Mouse (Mus musculus) limb, embryonic 14.5 days (tissue): ENCODE results near the gene Shld2. TPM values are rescaled to one million over a fixed set of nuclear protein-coding genes. Genes with fewer than 3 reads are reported as not detected.

Experiments
- ATAC-seq: fragments of 200-750 bp; cut with Nextera tagmentation; 2 replicates; pipeline ENCODE4 v1.8.0; 2017; ENCODE audit warnings: low read depth, moderate number of reproducible peaks, moderate TSS enrichment; ENCODE audit not compliant: low FRiP score
- DNase-seq: peaks from one replicate; pipeline ENCODE4 v3.0.0-alpha.2; 2015; ENCODE audit warnings: low spot score
- H3K27ac ChIP-seq: fragments of 300-500 bp; sonication (generic); replicated peaks from 2 replicates; pipeline ENCODE4 v1.5.1; 2014; ENCODE audit warnings: low read depth, mild to moderate bottlenecking, low read length, moderate library complexity, mixed read lengths
- H3K27me3 ChIP-seq: fragments of 300-500 bp; sonication (generic); 2 replicates; pipeline ENCODE4 v1.6.1; 2014; ENCODE audit warnings: low read length, mixed read lengths; ENCODE audit not compliant: control insufficient read depth, insufficient read depth
- H3K36me3 ChIP-seq: fragments of 300-500 bp; sonication (generic); 2 replicates; pipeline ENCODE4 v1.6.1; 2014; ENCODE audit warnings: mild to moderate bottlenecking, low read length, moderate library complexity, mixed read lengths; ENCODE audit not compliant: control insufficient read depth, insufficient read depth
- H3K4me1 ChIP-seq: fragments of 300-500 bp; sonication (generic); 2 replicates; pipeline ENCODE4 v1.6.1; 2014; ENCODE audit warnings: antibody characterized with exemption, low read length, mixed read lengths; ENCODE audit not compliant: control insufficient read depth, insufficient read depth
- H3K4me2 ChIP-seq: fragments of 300-500 bp; sonication (generic); replicated peaks from 2 replicates; pipeline ENCODE4 v1.6.1; 2014; ENCODE audit warnings: low read depth, mild to moderate bottlenecking, low read length, moderate library complexity; ENCODE audit not compliant: severe bottlenecking
- H3K4me3 ChIP-seq: fragments of 300-500 bp; sonication (generic); replicated peaks from 2 replicates; pipeline ENCODE4 v1.5.1; 2014; ENCODE audit warnings: low read length
- H3K9ac ChIP-seq: fragments of 300-500 bp; sonication (generic); 2 replicates; pipeline ENCODE4 v1.6.1; 2014; ENCODE audit warnings: mild to moderate bottlenecking, low read depth, low read length, moderate library complexity; ENCODE audit not compliant: severe bottlenecking
- H3K9me3 ChIP-seq: fragments of 300-500 bp; sonication (generic); 2 replicates; pipeline ENCODE4 v1.6.1; 2016; ENCODE audit warnings: low read length; ENCODE audit not compliant: control insufficient read depth
- POLR2A ChIP-seq: fragments of 200-500 bp; IDR thresholded peaks from 2 replicates; pipeline ENCODE4 v1.8.0; 2012; ENCODE audit warnings: inconsistent platforms, mild to moderate bottlenecking, moderate library complexity, borderline replicate concordance; ENCODE audit not compliant: insufficient read depth, insufficient read length; ENCODE audit errors: extremely low read depth
- WGBS: fragments of 180-500 bp; shearing (Covaris S2); extraction: QIAGEN DNeasy Blood & Tissue Kit; methylation state at CpG from one replicate; pipeline ENCODE4 v1.1.7; 2014; 5-methylcytosine and 5-hydroxymethylcytosine counted together
- polyA plus RNA-seq, 2 experiments: library from polyadenylated mRNA; depleted of rRNA in 1 of 2; stranded (reverse) in 1 of 2; unstranded in 1 of 2; fragments of >200 nt; fragmentation: Nextera tagmentation in 1 of 2; extraction: Ambion mirVana in 1 of 2; gene quantifications; 2 replicates each; pipeline versions ENCODE4 v1.2.1 to v1.2.3; 2012 to 2014

Shld2 gene
- polyA plus RNA-seq, 2 experiments, result 6.7 to 11.7 TPM

DNA sequence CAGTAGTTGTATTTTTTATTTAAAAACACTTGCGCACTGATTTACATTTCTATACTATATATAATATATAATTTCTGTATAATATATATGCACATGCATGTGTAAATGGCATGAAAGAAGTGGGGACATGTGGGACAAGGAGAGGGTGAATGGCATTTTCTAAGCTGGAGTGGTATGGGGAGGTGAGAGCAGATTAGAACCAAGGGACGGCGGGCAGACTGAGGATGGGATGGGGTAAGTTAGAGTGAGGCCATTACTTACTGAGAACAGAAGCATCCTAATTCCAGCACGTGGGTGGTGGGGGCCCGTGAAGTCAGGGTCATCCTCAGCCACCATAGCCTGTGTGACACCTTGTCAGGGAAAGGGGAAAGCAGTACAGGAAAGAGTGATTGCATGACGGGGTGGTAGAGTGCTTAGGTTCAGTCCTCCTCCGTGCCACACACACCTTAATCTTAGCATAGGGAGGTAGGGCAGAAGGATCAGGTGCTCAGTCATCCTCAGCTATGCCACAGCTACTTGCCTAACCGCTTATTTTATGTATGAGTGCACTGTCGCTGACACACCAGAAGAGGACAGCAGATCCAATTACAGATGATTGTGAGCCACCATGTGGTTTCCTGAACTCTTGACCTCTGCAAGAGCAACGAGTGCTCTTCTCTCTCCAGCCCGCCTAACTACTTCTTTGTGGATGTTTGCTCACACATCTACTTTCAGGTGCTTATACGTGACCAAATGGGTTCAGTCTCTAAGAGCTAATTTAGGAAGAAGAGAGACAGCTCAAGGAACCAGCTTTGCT is 35.7 kb upstream of the Shld2 start:
- DNase-seq (no peak), ATAC-seq (no peak)
- 53% methylated on average over 12 of the region's 12 CpGs for WGBS
- Histone ChIP-seq H3K9ac (no peak overlapping the region), H3K9me3 (no peaks in the 10 kb centered on the region), H3K4me3 (no peak overlapping the region), H3K4me1 (no peaks in the 10 kb centered on the region), H3K36me3 (peaks cover 26% of the 10 kb centered on the region), H3K27ac (no peak overlapping the region), H3K4me2 (no peak overlapping the region), H3K27me3 (no peaks in the 10 kb centered on the region)
- no peak for TF ChIP-seq POLR2A

DNA sequence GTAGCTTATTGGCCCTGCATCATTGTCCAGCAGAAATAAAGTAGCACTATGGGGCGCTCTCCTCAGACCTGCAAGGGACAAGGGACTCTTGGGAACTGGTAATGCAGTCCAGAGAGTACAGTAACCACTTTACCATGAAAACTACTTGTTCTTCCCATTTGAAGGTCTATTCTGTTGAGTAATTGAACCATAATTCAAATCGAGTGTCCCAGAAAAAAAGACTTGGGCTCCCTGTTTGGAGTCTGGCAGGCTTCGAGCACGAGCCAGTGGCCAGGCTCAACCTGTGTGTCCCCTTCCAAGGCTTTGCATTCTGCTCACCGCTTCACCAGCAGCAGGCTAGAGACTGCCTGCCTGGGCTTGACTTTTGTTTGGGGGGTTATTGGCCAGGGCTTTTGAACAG is 34.1 kb upstream of the Shld2 start:
- Histone ChIP-seq H3K9me3 (no peaks in the 10 kb centered on the region), H3K27me3 (no peaks in the 10 kb centered on the region), H3K27ac (no peak overlapping the region), H3K36me3 (peaks cover 37% of the 10 kb centered on the region), H3K4me3 (no peak overlapping the region), H3K4me2 (no peak overlapping the region), H3K9ac (no peak overlapping the region), H3K4me1 (no peaks in the 10 kb centered on the region)
- 89% methylated on average over 5 of the region's 5 CpGs for WGBS
- no peak for TF ChIP-seq POLR2A
- no peak for DNase-seq
- no peak for ATAC-seq

DNA sequence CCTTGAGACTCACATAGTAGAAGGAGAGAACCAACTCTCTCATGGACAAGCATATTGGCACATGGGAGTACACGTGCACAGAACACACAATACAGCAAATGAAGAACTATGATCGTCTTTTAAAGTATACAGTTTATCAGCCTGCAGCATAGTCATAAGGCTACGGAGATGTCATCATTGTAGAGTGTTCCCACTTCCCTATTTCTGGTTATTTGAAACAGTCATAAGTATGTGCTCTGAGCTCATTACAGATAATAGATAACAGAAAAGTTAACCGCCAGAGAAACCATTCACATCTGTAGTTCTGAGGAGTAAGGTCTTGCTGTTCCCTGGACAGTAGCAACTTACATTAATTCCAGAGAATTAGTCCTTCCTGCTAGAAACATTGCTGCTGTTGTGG is 32.8 kb upstream of the Shld2 start:
- ATAC-seq (no peak), DNase-seq (no peak)
- peaks cover 45% of the 10 kb centered on the region for H3K36me3 ChIP-seq
- H3K4me3 ChIP-seq, result no peak overlapping the region
- no peak overlapping the region for H3K9ac ChIP-seq
- no peaks in the 10 kb centered on the region for H3K4me1 ChIP-seq
- H3K27ac ChIP-seq, result no peak overlapping the region
- WGBS, result 92% methylated on average over 4 of the region's 4 CpGs
- H3K27me3 ChIP-seq, result no peaks in the 10 kb centered on the region
- no peak for TF ChIP-seq POLR2A
- no peaks in the 10 kb centered on the region for H3K9me3 ChIP-seq
- no peak overlapping the region for H3K4me2 ChIP-seq

DNA sequence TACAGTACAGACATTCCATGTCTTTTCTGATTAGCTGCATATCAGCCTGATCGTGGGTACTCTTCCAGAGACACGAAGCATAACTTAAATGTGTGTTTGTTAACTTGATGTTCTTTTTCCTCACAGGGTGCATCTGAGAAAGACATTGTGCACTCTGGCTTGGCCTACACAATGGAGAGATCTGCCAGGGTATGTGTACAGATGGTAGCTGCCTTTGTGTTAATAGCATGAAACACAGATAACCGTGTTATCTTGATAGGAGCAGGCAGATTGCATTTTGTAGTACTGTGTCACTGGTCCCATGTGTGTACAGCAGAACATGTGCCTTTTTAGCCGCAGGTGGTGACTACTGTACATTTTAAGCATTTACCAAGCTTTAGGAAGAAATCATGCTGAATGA is 31.7 kb upstream of the Shld2 start:
- no peaks in the 10 kb centered on the region for H3K9me3 ChIP-seq

DNA sequence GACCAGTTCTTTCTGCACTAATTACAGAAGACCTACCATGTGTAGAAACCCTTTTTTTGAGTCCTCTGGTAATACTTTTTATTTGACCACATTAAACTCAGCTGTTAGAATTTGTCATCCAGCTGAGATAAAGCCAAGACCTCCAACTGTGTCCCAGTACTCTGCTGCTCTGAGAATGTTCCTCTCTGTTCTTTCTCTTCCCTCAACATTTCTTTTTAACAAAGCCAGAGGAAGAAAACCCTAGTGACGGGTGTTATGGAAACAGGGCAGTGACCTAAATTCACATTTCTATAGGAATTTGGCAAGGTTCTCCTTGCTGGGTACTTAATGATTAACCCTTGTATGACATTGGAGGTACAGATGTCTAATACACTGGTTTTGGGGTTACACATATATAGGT is 29.2 kb upstream of the Shld2 start:
- peaks cover 81% of the 10 kb centered on the region for H3K36me3 ChIP-seq

More for the DNA sequence above, 31.7 kb upstream of the Shld2 start:
- H3K4me2 ChIP-seq, result no peak overlapping the region
- no peak overlapping the region for H3K27ac ChIP-seq
- TF ChIP-seq POLR2A, result no peak
- 93% methylated on average over 4 of the region's 4 CpGs for WGBS
- no peak overlapping the region for H3K4me3 ChIP-seq
- no peak overlapping the region for H3K9ac ChIP-seq
- H3K27me3 ChIP-seq, result no peaks in the 10 kb centered on the region
- ATAC-seq (no peak), DNase-seq (no peak)
- peaks cover 56% of the 10 kb centered on the region for H3K36me3 ChIP-seq
- H3K4me1 ChIP-seq, result no peaks in the 10 kb centered on the region

More for the DNA sequence above, 29.2 kb upstream of the Shld2 start:
- Histone ChIP-seq H3K27me3 (no peaks in the 10 kb centered on the region), H3K4me1 (no peaks in the 10 kb centered on the region), H3K4me3 (no peak overlapping the region), H3K9me3 (no peaks in the 10 kb centered on the region), H3K4me2 (no peak overlapping the region), H3K9ac (no peak overlapping the region), H3K27ac (no peak overlapping the region)
- WGBS, result 73% methylated on average over 1 of the region's 1 CpGs
- ATAC-seq, result no peak
- TF ChIP-seq POLR2A, result no peak
- DNase-seq, result no peak
